Mouse (Mus musculus) heart, adult 9 months (tissue): ENCODE measurements at regions not wholly inside any gene's neighbourhood (a gene's known extent, or its start where the extent isn't known, plus 50 kb on each side); places are given as distances from the start of the nearest gene placed in this dataset.
A peak's percentile ranks its signal among the peaks of the same experiment; 100 is the strongest.

Experiments
- DNase-seq, 2 experiments: peaks; one replicate each; pipeline ENCODE4 v3.0.0; 2022; ENCODE audit warnings: low spot score in 2 of 2

DNA sequence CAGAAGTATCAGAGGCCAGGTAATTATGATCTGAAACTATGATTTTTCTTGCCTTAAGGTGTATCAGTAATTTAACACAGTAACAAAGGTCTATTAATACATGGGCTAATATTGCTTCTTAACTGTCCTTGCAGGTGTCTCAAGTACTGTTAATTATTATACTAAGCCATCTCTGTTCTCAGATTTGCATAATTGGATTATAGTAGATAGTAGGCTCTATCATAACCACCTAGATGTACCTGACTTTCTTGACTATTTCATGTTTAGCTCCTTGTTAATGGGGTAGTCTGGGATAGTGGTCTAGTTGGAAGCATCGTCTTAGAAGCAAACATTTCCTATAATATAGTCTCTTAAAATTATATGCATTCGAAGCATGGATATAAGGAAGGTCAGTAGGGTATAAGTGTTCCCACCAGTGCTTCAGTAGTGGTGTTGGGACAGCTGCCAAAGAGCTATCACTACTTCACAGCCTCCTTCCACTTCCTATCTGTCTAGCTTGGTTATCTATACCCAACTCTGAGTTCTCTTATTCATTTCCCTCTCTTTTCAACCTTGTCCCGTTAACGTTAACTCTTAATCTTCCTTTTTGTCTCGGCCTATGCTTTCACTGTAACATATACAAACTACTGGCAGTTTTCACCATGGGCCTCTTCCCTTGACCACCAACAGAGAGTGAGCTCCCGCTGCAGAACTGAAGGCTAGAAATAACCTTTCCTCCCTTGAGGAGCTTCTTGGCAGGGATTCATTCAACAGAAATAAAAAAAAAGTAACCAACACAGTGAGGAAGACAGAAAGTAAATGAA is 630.9 kb upstream of the Lcorl start:
- no peak for DNase-seq

DNA sequence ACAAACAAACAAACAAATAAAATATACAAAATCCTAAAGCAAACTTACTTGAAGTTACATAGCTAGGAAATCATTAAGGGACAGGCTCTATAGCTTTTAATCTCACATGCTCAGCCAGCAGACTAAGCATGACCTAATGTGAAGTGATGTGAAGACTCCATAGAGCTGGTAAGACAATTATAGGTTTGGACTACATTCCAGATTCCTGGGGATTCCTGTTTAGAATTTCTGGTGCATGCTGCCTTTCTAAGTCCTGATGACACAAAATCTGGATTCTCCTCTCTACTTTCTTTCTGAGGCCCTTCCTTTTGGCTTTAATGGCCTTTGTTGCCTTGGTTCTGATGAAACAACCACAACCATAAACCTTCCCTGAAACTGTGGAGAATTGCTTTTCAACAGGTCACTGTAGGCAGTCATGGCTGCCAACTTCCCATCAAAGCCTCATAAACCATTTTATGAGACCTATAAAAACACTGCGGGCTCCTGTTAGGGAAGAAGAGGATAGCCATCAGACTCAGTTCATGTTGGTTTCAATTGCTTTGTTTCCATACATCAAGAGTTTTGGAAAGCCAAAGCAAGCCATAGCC is 629.4 kb upstream of the Lcorl start:
- DNase-seq = no peak

DNA sequence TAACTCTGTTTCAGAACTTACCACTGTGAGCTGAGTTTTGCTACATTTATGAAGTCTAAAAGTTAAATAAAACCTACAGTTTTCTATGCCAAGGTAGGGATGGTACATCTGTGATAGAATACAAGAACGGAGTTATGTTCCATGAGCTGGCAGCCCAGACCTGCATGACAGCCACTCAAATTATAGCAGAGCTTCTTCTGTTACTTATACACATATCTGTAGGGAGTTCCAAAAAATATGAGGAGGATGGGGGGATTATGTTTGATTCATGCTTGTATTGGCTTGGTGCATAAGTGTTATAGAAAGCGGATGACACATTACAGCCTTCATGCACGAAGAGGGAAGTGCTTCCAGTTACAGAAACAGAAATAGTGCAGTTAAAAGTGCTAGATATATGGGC is 598.9 kb upstream of the Lcorl start:
- no peak for DNase-seq

DNA sequence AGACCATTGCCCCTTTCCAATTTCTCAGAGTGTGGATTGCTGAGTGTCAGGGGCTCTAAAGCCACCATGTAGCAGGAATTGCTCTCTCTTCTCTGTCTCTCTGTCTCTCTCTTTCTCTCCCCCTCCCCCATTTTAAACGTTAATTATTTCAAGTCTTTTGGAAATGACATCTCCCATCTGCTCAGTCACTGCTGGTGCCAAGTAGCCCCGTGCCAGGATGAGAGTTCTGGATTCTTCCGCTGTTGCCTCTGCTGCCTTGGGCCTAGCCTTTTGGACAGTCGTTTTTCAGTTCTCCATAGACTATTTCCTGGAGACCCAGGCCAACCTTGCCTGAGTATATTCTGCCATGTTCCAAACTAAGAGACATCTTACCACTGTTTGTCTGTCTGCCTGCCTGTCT is 590.9 kb upstream of the Lcorl start:
- no peak for DNase-seq

DNA sequence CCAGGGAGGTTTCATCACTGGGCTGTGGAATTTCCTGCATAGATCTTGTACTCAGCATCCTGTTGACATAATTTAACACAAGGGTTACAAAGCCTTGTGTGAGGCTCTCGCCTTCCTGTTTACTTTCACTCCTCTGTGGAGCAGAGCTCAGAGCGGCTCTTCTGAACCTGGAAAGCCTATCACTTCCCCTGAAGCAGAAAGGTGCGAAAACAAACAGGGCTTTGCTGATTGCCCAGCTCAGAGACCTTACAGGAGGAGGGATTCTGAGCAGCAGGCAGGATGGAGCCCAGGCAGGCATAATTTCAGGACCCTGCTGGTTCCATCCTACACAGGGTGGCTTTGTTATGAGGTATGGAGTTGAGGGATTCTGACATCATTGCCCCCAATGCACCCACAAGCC is 588.4 kb upstream of the Lcorl start:
- DNase-seq = no peak

DNA sequence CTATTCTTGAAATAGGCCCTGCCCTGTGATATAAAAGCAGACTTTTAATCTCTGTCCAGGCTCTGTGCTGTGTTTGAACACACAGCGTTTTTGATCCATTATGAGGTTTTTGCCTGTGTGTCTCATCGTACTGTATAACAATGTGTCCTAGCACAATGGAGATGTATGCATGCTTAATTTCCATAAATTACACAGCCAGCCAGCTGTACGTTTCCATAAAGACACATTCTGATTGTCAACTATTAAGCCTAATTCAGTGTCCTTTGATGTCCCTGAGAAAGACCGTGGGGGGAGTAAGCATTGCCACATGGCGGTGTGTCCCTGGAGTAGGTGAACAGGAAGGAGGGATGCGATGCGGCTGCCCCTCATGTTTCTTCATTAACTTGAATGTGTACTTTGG is 587.7 kb upstream of the Lcorl start:
- DNase-seq = no peak

DNA sequence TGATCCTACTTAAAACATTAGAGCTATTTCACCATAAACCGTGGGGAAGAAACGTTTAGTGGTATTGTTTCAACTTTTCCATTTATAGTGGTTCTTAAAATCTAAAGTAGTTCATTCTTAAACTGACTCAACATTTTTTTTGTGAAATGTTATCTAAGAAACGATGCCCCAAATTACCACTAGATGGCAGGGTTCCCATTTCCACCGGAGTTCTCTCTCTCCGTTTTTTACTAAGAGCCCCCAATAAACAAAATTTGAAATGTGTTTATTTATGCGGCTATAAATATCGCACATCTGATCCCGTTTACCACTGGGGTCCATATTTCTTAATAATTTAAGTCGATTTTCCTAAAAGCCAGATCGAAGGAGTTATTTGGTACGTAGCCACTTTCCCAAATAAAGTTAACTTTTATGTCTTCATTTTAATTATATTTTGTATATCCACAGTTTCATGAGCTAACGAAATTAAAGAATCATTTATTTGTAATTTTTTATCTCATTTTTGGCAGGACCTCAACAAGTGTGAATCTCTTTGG is 586.5 kb upstream of the Lcorl start:
- DNase-seq = no peak

DNA sequence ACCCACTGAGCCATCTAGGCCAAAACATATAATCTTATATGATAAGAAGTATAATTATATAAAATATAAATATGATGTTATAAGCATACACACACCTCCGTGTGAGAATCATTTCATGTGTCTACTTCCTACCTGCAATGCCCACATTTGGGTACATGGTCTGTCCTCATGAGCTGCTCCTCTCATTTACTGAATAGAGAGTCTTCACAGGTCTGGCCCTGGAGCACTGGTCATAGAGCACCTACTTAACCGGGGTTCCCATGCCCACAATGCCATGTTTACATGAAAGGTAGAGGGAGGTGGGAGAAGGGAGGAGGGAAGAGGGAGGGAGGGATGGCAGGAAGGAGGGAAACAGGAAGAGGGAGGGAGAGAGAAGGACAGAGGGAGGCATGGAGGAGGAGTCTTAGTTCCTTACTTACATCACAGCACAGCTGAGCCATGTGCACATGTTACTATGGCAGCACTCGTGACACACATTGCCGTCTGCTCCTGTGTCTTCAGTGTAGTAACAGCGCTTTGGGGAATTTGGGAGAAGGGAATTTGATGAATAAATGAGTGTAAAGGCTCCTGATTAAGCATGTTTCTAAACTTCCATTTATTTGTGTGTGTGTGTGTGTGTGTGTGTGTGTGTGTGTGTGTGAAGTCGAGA is 585.3 kb upstream of the Lcorl start:
- no peak for DNase-seq

DNA sequence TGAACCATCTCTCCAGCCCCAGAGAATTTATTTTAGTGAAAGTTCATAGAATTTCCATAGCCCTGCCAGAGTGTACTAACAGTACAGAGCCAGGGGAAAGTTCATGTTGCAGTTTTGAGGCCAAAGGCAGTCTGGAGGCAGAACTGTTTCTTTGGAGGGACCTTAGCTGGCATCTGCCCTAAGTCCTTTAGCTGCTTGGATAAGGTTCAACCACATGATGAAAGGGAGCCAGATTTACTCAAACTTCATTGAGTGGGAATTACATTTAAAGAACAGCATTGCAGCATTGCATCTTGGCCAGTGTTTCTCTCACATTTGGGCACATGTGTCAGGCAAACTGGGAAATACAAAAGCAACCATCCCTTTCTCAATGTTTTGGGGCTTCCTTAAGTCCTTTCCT is 584.3 kb upstream of the Lcorl start:
- DNase-seq = no peak

DNA sequence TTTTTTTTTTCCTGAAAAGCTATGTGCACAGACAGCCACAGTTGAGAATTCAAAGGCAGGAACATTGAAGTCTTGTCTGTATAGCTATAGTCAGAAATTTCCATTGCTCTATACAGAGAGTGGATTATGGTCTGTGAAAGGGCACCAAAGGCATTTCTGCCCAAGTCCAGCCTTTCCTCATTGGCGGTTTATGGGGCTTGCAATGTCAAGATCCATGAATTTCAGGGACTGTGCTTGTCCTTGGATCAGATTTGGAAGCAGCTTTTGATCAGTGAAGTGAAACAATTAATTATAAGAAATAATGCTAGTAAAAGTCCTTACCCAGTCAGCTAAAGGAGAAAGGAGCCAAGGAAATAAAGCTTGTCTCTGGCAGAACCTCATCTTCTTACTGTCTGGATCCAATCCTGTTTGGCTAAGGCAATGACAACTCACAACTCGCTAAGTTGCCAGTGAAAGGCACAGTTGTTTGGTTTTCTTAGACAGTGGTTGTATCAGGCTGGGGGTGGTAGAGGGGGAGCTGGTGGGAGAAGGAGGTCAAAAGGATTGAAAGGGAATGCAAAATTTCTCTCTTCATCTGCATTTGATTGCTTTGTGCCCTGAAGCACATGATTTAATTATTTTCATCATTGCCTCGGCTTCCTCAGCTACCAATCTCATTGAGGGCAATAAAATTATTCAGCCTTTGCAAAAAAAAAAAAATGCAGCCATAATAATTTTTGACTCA is 574.4 kb upstream of the Lcorl start:
- no peak for DNase-seq

DNA sequence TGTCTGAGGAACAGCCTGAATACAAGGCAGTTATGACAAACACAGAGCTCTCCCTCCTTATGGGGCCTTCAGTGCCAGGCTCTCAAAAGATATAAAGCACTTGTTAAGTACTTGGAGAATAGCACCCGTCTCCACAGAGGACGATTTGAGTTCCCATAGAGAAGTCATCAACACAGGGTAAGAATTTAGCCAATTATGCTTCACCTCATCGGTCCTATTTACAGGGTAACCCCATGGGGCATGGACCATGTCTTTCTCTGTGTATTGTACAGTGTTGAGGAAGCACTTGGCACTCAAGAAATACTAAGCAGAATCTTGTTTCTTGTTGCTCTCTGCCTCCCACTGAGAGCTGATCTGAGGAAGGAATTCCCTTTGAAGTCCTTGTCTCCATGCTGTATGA is 565.3 kb upstream of the Lcorl start:
- no peak for DNase-seq

DNA sequence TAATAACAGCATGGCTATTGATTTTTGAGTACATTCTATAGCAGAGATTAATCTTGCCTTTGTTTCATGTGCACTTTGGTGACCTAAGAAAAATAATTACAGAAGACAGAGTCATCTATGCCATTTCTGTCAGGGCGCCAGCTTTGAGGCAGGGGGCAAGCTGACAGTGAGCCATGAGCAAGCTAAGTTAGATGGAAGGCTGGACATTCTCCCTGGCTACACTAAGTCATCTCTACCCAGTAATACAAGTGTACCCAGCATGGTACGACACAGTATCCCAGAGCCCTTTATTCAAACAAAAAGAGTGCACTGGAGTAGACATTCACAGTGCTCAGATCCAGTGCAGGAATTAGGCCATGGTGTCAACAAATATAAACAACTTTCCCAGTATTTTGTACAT is 549.6 kb upstream of the Lcorl start:
- DNase-seq = no peak

DNA sequence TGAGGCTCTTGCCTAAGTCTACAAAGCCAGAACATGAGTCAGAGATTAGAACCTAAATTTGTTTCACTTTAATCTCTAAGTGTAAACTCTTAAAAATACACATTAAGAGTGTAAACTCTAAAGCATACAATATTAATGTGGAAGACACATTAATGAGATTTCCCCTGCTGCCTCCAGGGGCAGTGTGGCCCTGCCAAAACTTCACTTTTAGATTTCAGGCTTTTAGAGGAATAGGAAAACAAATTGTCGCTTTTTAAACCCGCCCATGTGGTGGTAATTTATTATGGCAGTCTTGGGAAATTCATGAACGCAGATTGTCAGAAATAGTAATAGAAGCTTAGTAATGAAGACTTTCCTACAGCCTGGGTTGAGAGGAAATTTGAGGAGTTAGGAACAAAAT is 549.0 kb upstream of the Lcorl start:
- no peak for DNase-seq

DNA sequence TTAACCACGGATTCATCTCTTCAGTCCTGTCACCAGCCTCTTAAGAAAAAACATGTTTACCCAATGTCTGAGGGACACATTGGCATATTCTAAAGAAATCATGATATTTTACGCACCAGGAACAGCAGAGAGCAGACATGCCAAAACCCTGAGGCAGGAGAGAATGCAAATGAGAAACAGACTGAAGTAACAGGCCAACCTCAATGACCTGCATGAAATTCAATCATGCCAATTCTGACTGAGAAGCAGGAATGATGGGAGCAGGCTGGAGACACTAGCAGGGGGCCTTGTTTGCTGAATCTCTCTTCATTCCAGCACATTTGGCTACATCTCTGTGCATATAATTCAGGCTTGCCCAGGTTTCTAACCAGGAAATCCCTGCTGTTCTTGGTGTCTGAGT is 529.2 kb upstream of the Lcorl start:
- no peak for DNase-seq

DNA sequence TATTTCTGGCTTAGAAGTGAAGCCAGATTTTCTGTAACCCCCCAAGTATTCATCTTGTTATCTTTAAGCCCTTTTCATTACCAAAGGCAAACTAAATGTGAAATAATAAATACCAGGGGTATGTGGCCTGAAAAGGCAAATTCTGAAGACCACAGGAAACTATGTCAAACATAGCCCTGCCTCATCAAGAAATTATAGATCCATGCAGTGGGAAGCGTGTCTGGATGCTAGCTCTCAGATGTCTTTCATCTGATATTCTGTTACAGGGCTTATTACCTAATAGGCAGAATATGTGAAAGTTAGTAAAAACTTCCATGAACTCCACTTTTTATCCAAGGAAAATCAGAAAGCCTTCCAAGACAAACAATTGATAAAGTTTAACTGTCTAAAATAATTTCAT is 509.9 kb upstream of the Lcorl start:
- no peak for DNase-seq

DNA sequence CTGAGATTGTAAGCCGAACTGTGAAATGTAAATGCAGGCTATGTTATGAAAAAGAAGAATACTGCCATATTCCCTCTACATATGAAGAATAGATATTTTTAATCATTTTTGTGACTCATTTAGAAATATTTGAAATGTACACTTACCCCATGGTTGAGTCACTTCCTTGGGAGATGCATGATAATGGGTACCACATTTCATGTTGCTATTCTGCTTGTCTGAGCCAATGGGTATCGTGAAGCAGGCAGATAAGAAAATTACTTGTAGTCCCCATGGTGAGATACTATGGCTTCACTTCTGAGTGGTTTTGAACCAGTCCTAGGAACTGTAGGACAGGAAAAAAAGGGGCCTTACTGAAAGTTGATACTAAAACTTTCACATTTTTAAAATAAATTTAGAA is 506.2 kb upstream of the Lcorl start:
- no peak for DNase-seq

DNA sequence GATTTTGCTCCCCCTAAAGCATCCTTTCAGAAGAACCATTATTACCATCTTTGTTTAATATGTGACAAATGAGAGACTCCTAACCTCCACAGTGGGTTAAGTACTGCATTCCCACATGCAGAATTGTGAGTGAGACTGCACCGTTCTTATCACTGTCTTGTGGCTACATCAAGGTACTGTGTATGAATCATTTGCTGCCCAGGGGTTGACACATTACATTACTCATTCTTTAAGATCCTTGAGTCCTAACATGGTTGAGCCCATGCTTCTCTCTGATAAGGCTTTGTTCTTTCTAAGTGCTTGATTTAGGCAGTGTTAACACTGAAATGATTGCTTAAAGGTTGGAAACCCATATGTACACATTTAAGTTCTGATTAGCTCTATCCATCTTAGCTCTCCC is 504.2 kb upstream of the Lcorl start:
- DNase-seq = no peak

DNA sequence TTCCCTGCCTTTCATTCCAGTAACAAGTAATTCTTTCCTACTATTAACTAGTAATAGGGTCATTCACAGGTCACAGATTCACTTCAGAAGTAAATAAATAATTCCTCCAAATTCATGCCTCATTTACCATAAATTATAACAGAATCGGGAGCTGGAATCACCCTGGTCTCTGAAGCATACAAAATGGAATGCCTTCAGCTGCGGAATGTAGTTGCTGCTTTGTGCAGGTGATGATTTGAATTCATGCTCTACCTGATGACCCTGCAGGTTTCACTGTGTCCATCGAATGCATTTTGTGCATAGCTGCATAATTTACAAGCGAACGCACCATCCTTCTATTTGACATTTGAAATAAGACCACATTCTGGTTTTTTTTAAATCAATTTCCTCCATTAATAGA is 491.0 kb upstream of the Lcorl start:
- DNase-seq = no peak

DNA sequence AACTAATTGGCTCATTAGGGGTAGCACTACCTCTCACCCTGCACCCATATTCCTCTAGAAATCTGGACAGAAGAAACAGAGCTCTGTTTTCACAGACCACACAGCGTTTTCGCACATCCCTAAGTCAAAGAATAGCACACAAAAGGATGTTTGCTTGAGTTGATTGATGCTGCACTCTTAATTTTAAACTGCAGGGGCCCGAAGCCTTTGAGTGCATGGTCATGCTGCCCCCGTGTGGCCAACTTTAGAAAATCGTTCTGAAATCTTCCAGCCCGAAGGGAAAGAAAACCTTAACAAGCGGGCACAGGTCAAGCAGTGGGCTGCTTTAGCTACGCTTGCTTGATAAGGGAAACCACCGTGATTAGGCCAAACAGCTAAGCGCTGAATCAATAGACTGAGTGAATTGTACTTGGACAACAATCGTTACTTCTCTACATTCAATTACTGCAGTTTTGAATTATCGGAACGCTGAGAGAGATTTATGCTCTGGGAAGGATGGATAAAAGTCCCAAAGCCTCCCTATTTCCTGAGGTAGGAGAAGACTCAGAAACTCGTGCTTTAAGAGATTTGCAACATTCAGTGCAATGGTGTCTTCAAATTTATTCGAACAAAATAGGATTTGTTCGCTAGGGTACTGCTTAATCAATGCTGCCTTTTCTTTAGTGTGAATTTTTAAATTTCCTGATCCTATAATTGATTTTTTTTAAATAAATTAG is 490.1 kb upstream of the Lcorl start:
- DNase-seq = peak; percentile 2 to 28

DNA sequence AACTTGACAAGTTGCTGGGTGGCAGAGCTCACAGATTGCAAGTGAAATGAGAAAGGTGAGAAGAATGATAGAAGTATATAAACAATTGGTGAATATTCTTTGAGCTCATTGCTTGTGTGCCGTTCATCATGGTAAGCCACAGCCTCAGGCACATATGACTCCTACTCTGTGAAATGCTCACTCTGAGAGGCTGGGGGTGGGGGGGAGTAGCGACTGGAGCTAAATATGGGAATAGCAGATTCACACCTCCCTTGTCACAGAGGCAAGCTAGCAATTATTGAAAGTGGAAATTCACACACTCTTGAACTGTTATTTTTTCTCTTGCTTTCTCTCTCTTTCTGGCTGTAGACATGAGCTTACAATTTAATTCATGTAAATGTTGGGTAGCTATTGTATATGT is 481.0 kb upstream of the Lcorl start:
- DNase-seq = no peak

DNA sequence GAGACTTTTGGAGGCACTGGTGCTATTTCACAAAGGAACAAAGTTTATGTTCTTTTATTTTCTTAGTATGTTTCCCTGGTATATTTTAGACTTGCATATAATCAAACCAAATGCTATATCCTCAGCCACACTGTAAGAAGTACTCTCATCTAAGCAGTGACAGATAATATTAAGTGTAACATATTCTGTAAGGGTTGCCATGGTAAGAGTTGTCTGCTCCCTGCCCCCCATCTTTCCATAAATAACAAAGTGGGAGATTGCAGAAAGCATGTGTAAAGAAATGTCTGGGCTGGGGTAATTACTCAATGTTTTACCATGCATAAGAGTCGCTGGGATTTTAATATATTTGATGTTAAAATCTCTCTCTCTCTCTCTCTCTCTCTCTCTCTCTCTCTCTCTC is 473.5 kb upstream of the Lcorl start:
- no peak for DNase-seq
